Mouse (Mus musculus): ENCODE measurements around the gene Csf3. TPM values are rescaled to one million over a fixed set of nuclear protein-coding genes. Genes with fewer than 3 reads are reported as not detected.

Csf3 gene
- total and polyA plus RNA-seq, 3 experiments, result 0.18 TPM; not detected in 2

DNA sequence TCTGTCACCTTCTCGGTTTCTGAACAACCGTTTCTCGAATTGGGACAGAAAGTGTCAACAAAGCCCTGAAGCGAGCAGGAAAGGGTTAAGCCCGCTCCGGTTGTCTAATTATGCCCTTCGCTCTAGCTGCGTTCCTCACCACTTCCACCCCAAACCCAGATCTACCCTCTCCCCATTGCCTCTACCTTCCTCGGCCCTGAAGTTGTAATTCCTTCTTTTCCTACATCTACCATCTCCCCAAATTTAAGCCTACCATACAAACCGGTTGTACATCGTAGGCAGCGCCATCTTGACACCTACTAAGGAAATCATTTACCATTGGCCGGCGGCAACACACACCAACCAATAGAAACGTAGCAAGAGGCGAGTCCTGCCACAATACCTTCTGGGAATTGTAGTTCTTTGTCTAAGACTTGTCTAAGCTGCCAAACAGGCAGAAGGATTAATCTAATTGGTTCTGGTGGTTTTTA lies 28.1 kb downstream of the Csf3 start, which contains the start of gene Med24:
Gene Med24 (minus strand): TSS at position 317 of the 470 bp plus-strand sequence.
- H3K9me3 ChIP-seq (replicated peaks; ENCODE audit: insufficient read depth, low read length), result no peaks in the 10 kb centered on the region
- peaks cover 3 to 9% of the 10 kb centered on the region in 2 experiments; a peak in 2 of 4 replicates for H3K4me1 ChIP-seq (ENCODE audit: control insufficient read depth in 1 of 2, insufficient read depth in 2 of 2, low read length in 2 of 2)
- H3K9ac ChIP-seq (ENCODE audit: control insufficient read depth, low read depth, low read length, poor library complexity, severe bottlenecking), result peak within 1 kb of the TSS; percentile 83
- H3K27ac ChIP-seq (ENCODE audit: control insufficient read depth, low read depth, low read length), result peak within 1 kb of the TSS; percentile 65
- H3K27me3 ChIP-seq (ENCODE audit: control insufficient read depth in 1 of 2, insufficient read depth in 2 of 2, low read length in 2 of 2), result peaks cover 0 to 3% of the 10 kb centered on the region in 2 experiments; a peak in 1 of 4 replicates
- peaks cover 0 to 9% of the 10 kb centered on the region in 2 experiments; a peak in 2 of 4 replicates for H3K36me3 ChIP-seq (ENCODE audit: control insufficient read depth in 1 of 2, insufficient read depth in 2 of 2, low read length in 2 of 2)
- DNase-seq (ENCODE audit: low read depth, low spot score), result peak; percentile 98
- peaks cover 1% of the 10 kb centered on the region; the same call in 1 of the 2 replicates for H3K79me2 ChIP-seq (ENCODE audit: control insufficient read depth, insufficient read depth, low read length, poor library complexity)
- peak within 1 kb of the TSS; percentile 93 to 95 for H3K4me3 ChIP-seq (ENCODE audit: control insufficient read depth in 1 of 2, insufficient read depth in 1 of 2, low read depth in 2 of 2, low read length in 2 of 2)
- TF ChIP-seq MXI1 (IDR thresholded peaks at IDR 0.05; ENCODE audit: low read depth, low read length) (peak; percentile 86), EP300 (IDR thresholded peaks at IDR 0.05; ENCODE audit: low read depth in 1 of 2, low read length in 2 of 2) (peak in 1 of 2 experiments; percentile 49; a peak in 2 of 4 replicates), ZMIZ1 (IDR thresholded peaks at IDR 0.05; ENCODE audit: low read depth, low read length) (peak; percentile 79), CHD2 (IDR thresholded peaks at IDR 0.05; ENCODE audit: low read length) (peak; percentile 93), ETS1 (IDR thresholded peaks at IDR 0.05; ENCODE audit: low read depth, low read length) (no peak), MAZ (IDR thresholded peaks at IDR 0.05; ENCODE audit: low read depth, low read length) (no peak), ZKSCAN1 (IDR thresholded peaks at IDR 0.05; ENCODE audit: low read depth, low read length) (no peak), ELF1 (IDR thresholded peaks at IDR 0.05; ENCODE audit: low read depth, low read length) (peak; percentile 83), SMC3 (IDR thresholded peaks at IDR 0.05; ENCODE audit: low read depth, low read length) (no peak), ZNF384 (IDR thresholded peaks at IDR 0.05; ENCODE audit: low read depth, low read length) (0 out of 2 replicates have a peak, but pooled peaks have one; percentile 38), MYB (IDR thresholded peaks at IDR 0.05; ENCODE audit: low read depth, low read length) (no peak; the same call in 1 of the 2 replicates), RCOR1 (IDR thresholded peaks at IDR 0.05; ENCODE audit: low read depth, low read length) (no peak), SIN3A (IDR thresholded peaks at IDR 0.05; ENCODE audit: low read length) (peak; percentile 96), CHD1 (IDR thresholded peaks at IDR 0.05; ENCODE audit: low read depth, low read length) (0 out of 2 replicates have a peak, but pooled peaks have one; percentile 46), MYC (IDR thresholded peaks at IDR 0.05; ENCODE audit: low read depth, low read length) (no peak), TBP (IDR thresholded peaks at IDR 0.05; ENCODE audit: low read depth, low read length) (peak; percentile 92), GATA1 (IDR thresholded peaks at IDR 0.05; ENCODE audit: low read depth, low read length) (peak; percentile 57), MAX (IDR thresholded peaks at IDR 0.05; ENCODE audit: low read length) (no peak), USF1 (IDR thresholded peaks at IDR 0.05; ENCODE audit: low read depth, low read length) (peak; percentile 29; the same call in 1 of the 2 replicates), CTCF (IDR thresholded peaks at IDR 0.05 in 2 of 3, conservative IDR thresholded peaks at IDR 0.05 in 1 of 3; ENCODE audit: control insufficient read depth in 1 of 3, insufficient read depth in 1 of 3, low read depth in 2 of 3, low read length in 3 of 3, poor library complexity in 1 of 3, severe bottlenecking in 1 of 3) (no peak), USF2 (IDR thresholded peaks at IDR 0.05; ENCODE audit: borderline replicate concordance in 1 of 2, insufficient read depth in 1 of 2, low read depth in 1 of 2, low read length in 2 of 2) (no peak), ZC3H11A (IDR thresholded peaks at IDR 0.05; ENCODE audit: low read depth, low read length) (no peak), UBTF (IDR thresholded peaks at IDR 0.05; ENCODE audit: borderline replicate concordance, insufficient read depth, low read depth, low read length) (no peak), HCFC1 (IDR thresholded peaks at IDR 0.05; ENCODE audit: low read depth, low read length) (peak; percentile 100), MAFK (IDR thresholded peaks at IDR 0.05; ENCODE audit: borderline replicate concordance, low read depth, low read length) (no peak), RAD21 (IDR thresholded peaks at IDR 0.05; ENCODE audit: low read depth, low read length) (no peak), TCF12 (IDR thresholded peaks at IDR 0.05; ENCODE audit: low read depth, low read length) (peak; percentile 63), BHLHE40 (IDR thresholded peaks at IDR 0.05; ENCODE audit: borderline replicate concordance, low read depth, low read length) (no peak), KAT2A (conservative IDR thresholded peaks at IDR 0.05; ENCODE audit: low read depth, low read length) (peak; percentile 100), POLR2AphosphoS2 (IDR thresholded peaks at IDR 0.05; ENCODE audit: low read length) (peak; percentile 74; the same call in 1 of the 2 replicates), TAL1 (IDR thresholded peaks at IDR 0.05; ENCODE audit: low read length) (no peak), NRF1 (IDR thresholded peaks at IDR 0.05; ENCODE audit: insufficient read depth, low read depth, low read length, poor library complexity, severe bottlenecking) (peak; percentile 55), GABPA (IDR thresholded peaks at IDR 0.05; ENCODE audit: low read depth, low read length) (no peak), E2F4 (IDR thresholded peaks at IDR 0.05; ENCODE audit: borderline replicate concordance, low read depth, low read length) (no peak), MEF2A (IDR thresholded peaks at IDR 0.05; ENCODE audit: extremely low read depth, insufficient replicate concordance, low read depth, low read length, poor library complexity, severe bottlenecking) (no peak), JUND (IDR thresholded peaks at IDR 0.05; ENCODE audit: low read depth, low read length) (0 out of 2 replicates have a peak, but pooled peaks have one; percentile 30), POLR2A (IDR thresholded peaks at IDR 0.05; ENCODE audit: control insufficient read depth in 1 of 2, insufficient read depth in 1 of 2, low read depth in 1 of 2, low read length in 2 of 2, poor library complexity in 1 of 2) (peak; percentile 71 to 91)

Measured in MEL (cell line).